19 mouse cellular contexts compared by ENCODE assay signal in genomic region chrX:166731354-166731753, GRCm38 (mm10).
DNase-seq lines count a peak whose midpoint lies in the region.
"Had no signal": no experiment of that assay in that cellular context is flagged by ENCODE, and none has a peak within 500 bp of the region (broad histone marks: within the 10 kb centered on the region; RNA-seq: fewer than 3 reads in every experiment).

No protein-coding gene starts in this region.

- peak; percentile 11 to 23 for DNase-seq in frontal cortex, adult 2 months (ENCODE audit: extremely low spot score in 1 of 2, low spot score in 1 of 2)
- no peak for DNase-seq in frontal cortex, postnatal 10 days (ENCODE audit: low spot score in 2 of 2)
- DNase-seq in layer of hippocampus, adult 9-11 months, result peak; percentile 12
- no peak for DNase-seq in layer of hippocampus, adult 8-10 months (ENCODE audit: low spot score in 2 of 2)
- DNase-seq in right cerebral cortex, adult 18-20 months, result peak; percentile 12
- DNase-seq in right cerebral cortex, postnatal 4 days, result no peak
- DNase-seq in telencephalon, adult 2 months (ENCODE audit: low read depth, low spot score), result peak; percentile 28
- DNase-seq: adrenal gland, postnatal 25 days; cerebellum, postnatal 14 days; forebrain, postnatal 0 days; gastrocnemius, postnatal 36 days; heart, adult 2 months; heart, postnatal 36 days; kidney, adult 2 months; kidney, postnatal 14 days; liver; lung, postnatal 36 days; retina, postnatal 1 day; thymus, postnatal 14 days had no signal

Comparison
In these comparisons a context has a peak if more than half of its experiments do, and no peak if none do; other contexts are left out.
1. DNase-seq: peak in frontal cortex, adult 2 months (2 of 2), layer of hippocampus, adult 9-11 months (single experiment), right cerebral cortex, adult 18-20 months (single experiment) and telencephalon, adult 2 months (single experiment); none in frontal cortex, postnatal 10 days (0 of 2), layer of hippocampus, adult 8-10 months (0 of 2) and right cerebral cortex, postnatal 4 days (single experiment).